Mouse (Mus musculus): ENCODE results near the gene Fam19a1.

DNA sequence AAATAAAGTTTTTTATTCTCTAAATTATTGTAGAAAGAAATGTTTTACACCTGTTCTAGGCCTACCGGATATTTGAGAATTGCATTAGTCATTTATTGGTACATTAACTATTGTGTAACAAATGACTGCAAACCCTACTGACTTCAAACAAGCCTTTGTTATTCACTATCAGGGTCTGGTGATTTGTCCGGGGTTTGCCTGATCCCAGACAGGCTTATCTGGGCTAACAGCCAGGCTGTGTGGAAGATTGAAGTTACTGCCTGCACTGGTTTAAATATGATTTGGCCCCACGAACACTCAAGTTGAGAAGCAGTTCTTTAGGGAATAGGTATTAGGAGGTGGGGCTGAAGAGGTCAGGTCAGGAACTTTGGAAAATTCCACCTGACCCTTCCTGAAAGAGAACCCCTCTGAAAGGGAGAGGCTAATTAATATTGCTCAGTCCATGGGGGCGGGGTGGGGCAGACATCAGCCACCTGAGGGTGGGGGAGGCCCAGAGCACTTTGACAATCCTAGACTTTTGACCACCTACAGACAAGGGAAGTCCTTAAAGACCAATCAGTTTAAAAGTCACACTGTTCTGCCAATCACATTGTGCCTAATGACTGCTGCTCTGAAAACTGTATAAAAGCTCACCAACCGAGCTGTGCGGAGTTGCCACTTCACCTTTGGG is 344.8 kb downstream of the Fam19a1 start:
- TF ChIP-seq CTCF (IDR thresholded peaks at IDR 0.05; ENCODE audit: low read depth): no peak
- TF ChIP-seq EP300 (IDR thresholded peaks at IDR 0.05; ENCODE audit: low read depth): no peak

Measured in liver, postnatal 0 days (tissue).